Mouse (Mus musculus): ENCODE results near the gene Dpf3. TPM values are rescaled to one million over a fixed set of nuclear protein-coding genes. Genes with fewer than 3 reads are reported as not detected.
A peak's percentile ranks its signal among the peaks of the same experiment; 100 is the strongest.

Gene Dpf3
- total and polyA plus RNA-seq, 2 experiments from 2014 or later: 8.1 to 15.3 TPM

- H3K4me2 ChIP-seq (ENCODE audit: low read depth): peak overlapping the region; percentile 100
- H3K9me3 ChIP-seq (ENCODE audit: low read length): no peaks in the 10 kb centered on the region
- peaks cover 6% of the 10 kb centered on the region; the same call in 1 of the 2 replicates for H3K4me1 ChIP-seq (ENCODE audit: insufficient read depth)
- peak overlapping the region; percentile 58 for H3K9ac ChIP-seq
- TF ChIP-seq CTCF (IDR thresholded peaks at IDR 0.05; ENCODE audit: low read depth): peak; percentile 47
- no peaks in the 10 kb centered on the region; the same call in 1 of the 2 replicates for H3K27me3 ChIP-seq (ENCODE audit: insufficient read depth, low read length)
- H3K4me3 ChIP-seq (ENCODE audit: low read depth, low read length): peak overlapping the region; percentile 63
- H3K36me3 ChIP-seq (ENCODE audit: insufficient read depth): no peaks in the 10 kb centered on the region
- H3K27ac ChIP-seq (ENCODE audit: low read depth, low read length): no peak overlapping the region
- no peak for ATAC-seq
- 1% methylated on average over 24 of the region's 24 CpGs for WGBS
- DNase-seq: peak; percentile 64
Measured at GRCm38 (mm10) chr12:83484855-83485745, 2.4 kb downstream of the Dpf3 start.

- H3K36me3 ChIP-seq (ENCODE audit: insufficient read depth): no peaks in the 10 kb centered on the region
- 65% methylated on average over 5 of the region's 5 CpGs for WGBS
Measured at GRCm38 (mm10) chr12:83483653-83484052, 3.9 kb downstream of the Dpf3 start.

DNA sequence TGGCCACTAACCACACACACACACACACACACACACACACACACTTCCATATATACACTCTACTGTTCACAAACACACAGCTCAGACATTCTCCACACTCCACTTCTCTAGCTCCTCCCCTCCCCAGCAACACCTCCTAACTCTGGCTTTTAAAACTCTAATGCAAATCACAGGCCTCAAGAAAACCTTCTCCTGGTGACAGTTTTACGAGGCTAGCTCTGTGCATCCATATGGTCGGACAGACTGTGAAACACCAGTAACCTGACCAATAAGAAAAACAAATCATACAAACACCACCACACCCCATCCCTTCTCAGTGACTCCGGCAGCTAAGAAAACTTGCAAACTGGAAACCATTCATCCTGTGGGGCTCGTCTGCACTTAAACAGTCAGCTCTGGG is 6.1 kb downstream of the Dpf3 start:
- ATAC-seq: no peak
- Histone ChIP-seq H3K4me2 (ENCODE audit: low read depth) (no peak overlapping the region), H3K4me3 (ENCODE audit: low read depth, low read length) (no peak overlapping the region), H3K27ac (ENCODE audit: low read depth, low read length) (no peak overlapping the region), H3K27me3 (ENCODE audit: insufficient read depth, low read length) (no peaks in the 10 kb centered on the region), H3K9ac (no peak overlapping the region), H3K9me3 (ENCODE audit: low read length) (no peaks in the 10 kb centered on the region), H3K36me3 (ENCODE audit: insufficient read depth) (no peaks in the 10 kb centered on the region), H3K4me1 (ENCODE audit: insufficient read depth) (peaks cover 6% of the 10 kb centered on the region; the same call in 1 of the 2 replicates)
- TF ChIP-seq CTCF (IDR thresholded peaks at IDR 0.05; ENCODE audit: low read depth): no peak
- 57% methylated on average over 4 of the region's 4 CpGs for WGBS
- DNase-seq: no peak

More at GRCm38 (mm10) chr12:83483653-83484052, 3.9 kb downstream of the Dpf3 start:
- DNase-seq: no peak
- Histone ChIP-seq H3K4me2 (ENCODE audit: low read depth) (no peak overlapping the region), H3K27ac (ENCODE audit: low read depth, low read length) (no peak overlapping the region), H3K4me3 (ENCODE audit: low read depth, low read length) (no peak overlapping the region), H3K4me1 (ENCODE audit: insufficient read depth) (peaks cover 6% of the 10 kb centered on the region; the same call in 1 of the 2 replicates), H3K9me3 (ENCODE audit: low read length) (no peaks in the 10 kb centered on the region), H3K27me3 (ENCODE audit: insufficient read depth, low read length) (no peaks in the 10 kb centered on the region; the same call in 1 of the 2 replicates), H3K9ac (no peak overlapping the region)
- TF ChIP-seq CTCF (IDR thresholded peaks at IDR 0.05; ENCODE audit: low read depth): no peak
- no peak for ATAC-seq

DNA sequence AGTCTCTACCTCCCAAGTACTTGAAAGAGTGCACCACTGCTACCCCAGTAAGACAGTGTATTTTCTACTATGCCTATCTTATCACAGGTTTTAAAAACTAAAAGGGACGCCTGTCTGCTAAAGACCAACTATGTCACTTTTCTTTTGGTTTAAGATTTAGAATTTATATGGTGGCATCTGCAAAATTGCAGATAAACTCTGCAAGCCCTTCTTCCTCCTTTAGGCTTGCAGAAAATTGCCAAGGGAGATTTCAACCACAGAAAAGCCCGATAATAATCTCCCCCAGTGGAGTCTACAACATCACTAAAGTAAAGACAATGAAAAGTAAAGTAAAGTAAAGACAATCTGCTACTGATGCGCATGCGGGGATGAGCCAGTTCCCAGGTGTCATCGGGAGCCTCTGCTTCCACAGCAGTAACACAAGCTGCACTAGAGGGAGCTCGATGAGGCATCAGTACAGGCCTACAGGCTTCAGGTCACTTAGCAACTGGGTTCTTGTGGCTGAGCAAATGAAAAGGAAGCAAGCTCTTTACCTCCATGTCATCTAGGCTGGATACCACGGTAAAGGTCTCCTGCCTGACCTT is 7.6 kb downstream of the Dpf3 start:
- Histone ChIP-seq H3K4me1 (ENCODE audit: insufficient read depth) (peaks cover 4% of the 10 kb centered on the region; the same call in 1 of the 2 replicates), H3K27ac (ENCODE audit: low read depth, low read length) (no peak overlapping the region), H3K4me3 (ENCODE audit: low read depth, low read length) (no peak overlapping the region), H3K9me3 (ENCODE audit: low read length) (no peaks in the 10 kb centered on the region), H3K27me3 (ENCODE audit: insufficient read depth, low read length) (no peaks in the 10 kb centered on the region), H3K9ac (no peak overlapping the region), H3K36me3 (ENCODE audit: insufficient read depth) (no peaks in the 10 kb centered on the region), H3K4me2 (ENCODE audit: low read depth) (no peak overlapping the region)
- WGBS: 74% methylated on average over 7 of the region's 7 CpGs
- ATAC-seq: no peak
- TF ChIP-seq CTCF (IDR thresholded peaks at IDR 0.05; ENCODE audit: low read depth): no peak
- DNase-seq: no peak

GRCm38 (mm10) chr12:83479140-83479539 is 8.4 kb downstream of the Dpf3 start:
- no peaks in the 10 kb centered on the region for H3K36me3 ChIP-seq (ENCODE audit: insufficient read depth)
- no peaks in the 10 kb centered on the region for H3K9me3 ChIP-seq (ENCODE audit: low read length)
- H3K4me1 ChIP-seq (ENCODE audit: insufficient read depth): no peaks in the 10 kb centered on the region; the same call in 1 of the 2 replicates
- ATAC-seq (no peak), DNase-seq (no peak)
- no peaks in the 10 kb centered on the region for H3K27me3 ChIP-seq (ENCODE audit: insufficient read depth, low read length)
- no peak overlapping the region for H3K4me3 ChIP-seq (ENCODE audit: low read depth, low read length)
- no peak overlapping the region for H3K4me2 ChIP-seq (ENCODE audit: low read depth)
- H3K9ac ChIP-seq: no peak overlapping the region
- 76% methylated on average over 1 of the region's 1 CpGs for WGBS
- H3K27ac ChIP-seq (ENCODE audit: low read depth, low read length): no peak overlapping the region
- TF ChIP-seq CTCF (IDR thresholded peaks at IDR 0.05; ENCODE audit: low read depth): no peak

DNA sequence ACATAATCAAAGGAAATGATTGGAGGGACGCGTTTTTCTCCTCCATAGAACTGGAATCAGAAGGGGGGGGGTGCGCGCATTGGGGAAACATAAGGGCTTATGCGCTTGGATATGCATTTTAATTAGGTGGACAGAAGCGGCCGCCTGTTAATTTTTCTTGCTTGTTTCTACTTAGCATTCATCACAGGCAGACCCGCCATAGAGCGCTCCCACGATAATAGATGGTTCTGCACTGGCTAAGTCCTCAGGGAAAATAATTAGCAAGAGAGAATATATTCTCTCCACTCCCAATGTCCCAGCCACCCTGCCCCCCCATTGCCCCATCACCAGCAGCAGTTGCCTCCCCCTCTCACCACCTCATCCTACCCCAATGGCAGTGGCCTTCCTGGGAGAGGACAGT is 11.2 kb downstream of the Dpf3 start:
- 10% methylated on average over 10 of the region's 10 CpGs for WGBS
- Histone ChIP-seq H3K36me3 (ENCODE audit: insufficient read depth) (no peaks in the 10 kb centered on the region), H3K27ac (ENCODE audit: low read depth, low read length) (no peak overlapping the region), H3K4me3 (ENCODE audit: low read depth, low read length) (no peak overlapping the region), H3K4me1 (ENCODE audit: insufficient read depth) (no peaks in the 10 kb centered on the region; the same call in 1 of the 2 replicates), H3K4me2 (ENCODE audit: low read depth) (no peak overlapping the region), H3K9ac (no peak overlapping the region), H3K27me3 (ENCODE audit: insufficient read depth, low read length) (no peaks in the 10 kb centered on the region), H3K9me3 (ENCODE audit: low read length) (no peaks in the 10 kb centered on the region)
- TF ChIP-seq CTCF (IDR thresholded peaks at IDR 0.05; ENCODE audit: low read depth): no peak
- ATAC-seq (0 out of 2 replicates have a peak, but pooled peaks have one; percentile 27), DNase-seq (no peak)

- no peak for ATAC-seq
Measured at GRCm38 (mm10) chr12:83475419-83475818, 12.1 kb downstream of the Dpf3 start.

More at GRCm38 (mm10) chr12:83475419-83475818, 12.1 kb downstream of the Dpf3 start:
- no peak overlapping the region for H3K4me2 ChIP-seq (ENCODE audit: low read depth)
- WGBS: 38% methylated on average over 6 of the region's 6 CpGs
- TF ChIP-seq CTCF (IDR thresholded peaks at IDR 0.05; ENCODE audit: low read depth): no peak
- H3K9me3 ChIP-seq (ENCODE audit: low read length): no peaks in the 10 kb centered on the region
- H3K27ac ChIP-seq (ENCODE audit: low read depth, low read length): no peak overlapping the region
- no peak overlapping the region for H3K4me3 ChIP-seq (ENCODE audit: low read depth, low read length)
- H3K27me3 ChIP-seq (ENCODE audit: insufficient read depth, low read length): no peaks in the 10 kb centered on the region
- no peaks in the 10 kb centered on the region; the same call in 1 of the 2 replicates for H3K4me1 ChIP-seq (ENCODE audit: insufficient read depth)
- no peak for DNase-seq
- no peak overlapping the region for H3K9ac ChIP-seq
- H3K36me3 ChIP-seq (ENCODE audit: insufficient read depth): no peaks in the 10 kb centered on the region
